Mouse (Mus musculus): ENCODE results near the gene Ccdc86. TPM values are rescaled to one million over a fixed set of nuclear protein-coding genes. Genes with fewer than 3 reads are reported as not detected.
A peak's percentile ranks its signal among the peaks of the same experiment; 100 is the strongest.

The Ccdc86 gene
- total RNA-seq (2014; rRNA removed) (6.2 and 6.8 TPM in 2 replicates), polyA plus RNA-seq (2015; fragmentation: Nextera tagmentation; extraction: Ambion mirVana) (12.7 and 16.6 TPM in 2 replicates)

- peak within 1 kb of the TSS; percentile 51 for H3K4me3 ChIP-seq (ENCODE audit: low read depth, low read length)
- no peaks in the 10 kb centered on the region for H3K9me3 ChIP-seq (ENCODE audit: low read length)
- peaks cover 12% of the 10 kb centered on the region for H3K36me3 ChIP-seq (ENCODE audit: insufficient read depth)
- under 1% methylated on average over 30 of the region's 30 CpGs for WGBS
- no peaks in the 10 kb centered on the region for H3K27me3 ChIP-seq (ENCODE audit: insufficient read depth, low read length)
- peaks cover 16% of the 10 kb centered on the region for H3K4me1 ChIP-seq (ENCODE audit: insufficient read depth)
- no peak for TF ChIP-seq CTCF (IDR thresholded peaks at IDR 0.05; ENCODE audit: low read depth)
- peak within 1 kb of the TSS; percentile 99 for H3K4me2 ChIP-seq (ENCODE audit: low read depth)
- ATAC-seq (peak; percentile 99), DNase-seq (peak; percentile 99)
- H3K27ac ChIP-seq (ENCODE audit: low read depth, low read length), result no peak within 1 kb of the TSS
- peak within 1 kb of the TSS; percentile 72 for H3K9ac ChIP-seq
Measured at GRCm38 (mm10) chr19:10949112-10949511, at the start of gene Ccdc86. Gene Ccdc86, minus strand, starts transcription at chr19:10949266.

- ATAC-seq (no peak), DNase-seq (no peak)
- Histone ChIP-seq H3K36me3 (ENCODE audit: insufficient read depth) (no peaks in the 10 kb centered on the region), H3K27me3 (ENCODE audit: insufficient read depth, low read length) (no peaks in the 10 kb centered on the region), H3K9me3 (ENCODE audit: low read length) (no peaks in the 10 kb centered on the region), H3K9ac (no peak within 1 kb of the TSS), H3K27ac (ENCODE audit: low read depth, low read length) (no peak within 1 kb of the TSS), H3K4me3 (ENCODE audit: low read depth, low read length) (no peak within 1 kb of the TSS), H3K4me1 (ENCODE audit: insufficient read depth) (no peaks in the 10 kb centered on the region), H3K4me2 (ENCODE audit: low read depth) (no peak within 1 kb of the TSS)
- no peak for TF ChIP-seq CTCF (IDR thresholded peaks at IDR 0.05; ENCODE audit: low read depth)
- 83% methylated on average over 7 of the region's 7 CpGs for WGBS
Measured at GRCm38 (mm10) chr19:10993150-10993549, 44.1 kb upstream of the Ccdc86 start, which contains the start of gene Ms4a15. Gene Ms4a15, minus strand, starts transcription at chr19:10993250.

- Histone ChIP-seq H3K9ac (no peak overlapping the region), H3K27ac (ENCODE audit: low read depth, low read length) (no peak overlapping the region), H3K4me1 (ENCODE audit: insufficient read depth) (no peaks in the 10 kb centered on the region), H3K27me3 (ENCODE audit: insufficient read depth, low read length) (no peaks in the 10 kb centered on the region), H3K36me3 (ENCODE audit: insufficient read depth) (no peaks in the 10 kb centered on the region), H3K4me2 (ENCODE audit: low read depth) (no peak overlapping the region), H3K4me3 (ENCODE audit: low read depth, low read length) (no peak overlapping the region), H3K9me3 (ENCODE audit: low read length) (no peaks in the 10 kb centered on the region)
- no peak for ATAC-seq
- no peak for DNase-seq
- TF ChIP-seq CTCF (IDR thresholded peaks at IDR 0.05; ENCODE audit: low read depth), result no peak
Measured at GRCm38 (mm10) chr19:10991911-10992310, 42.8 kb upstream of the Ccdc86 start.

- Histone ChIP-seq H3K9ac (no peak overlapping the region), H3K4me1 (ENCODE audit: insufficient read depth) (no peaks in the 10 kb centered on the region), H3K36me3 (ENCODE audit: insufficient read depth) (no peaks in the 10 kb centered on the region), H3K27me3 (ENCODE audit: insufficient read depth, low read length) (no peaks in the 10 kb centered on the region), H3K27ac (ENCODE audit: low read depth, low read length) (no peak overlapping the region), H3K9me3 (ENCODE audit: low read length) (no peaks in the 10 kb centered on the region), H3K4me2 (ENCODE audit: low read depth) (no peak overlapping the region), H3K4me3 (ENCODE audit: low read depth, low read length) (no peak overlapping the region)
- no peak for DNase-seq
- no peak for TF ChIP-seq CTCF (IDR thresholded peaks at IDR 0.05; ENCODE audit: low read depth)
- 52% methylated on average over 1 of the region's 1 CpGs for WGBS
- ATAC-seq, result no peak
Measured at GRCm38 (mm10) chr19:10990751-10991150, 41.7 kb upstream of the Ccdc86 start.

GRCm38 (mm10) chr19:10988563-10988962, 39.5 kb upstream of the Ccdc86 start:
- no peaks in the 10 kb centered on the region for H3K9me3 ChIP-seq (ENCODE audit: low read length)
- no peaks in the 10 kb centered on the region for H3K4me1 ChIP-seq (ENCODE audit: insufficient read depth)
- no peak overlapping the region for H3K9ac ChIP-seq
- 97% methylated on average over 1 of the region's 1 CpGs for whole genome bisulfite sequencing
- no peaks in the 10 kb centered on the region for H3K27me3 ChIP-seq (ENCODE audit: insufficient read depth, low read length)
- H3K36me3 ChIP-seq (ENCODE audit: insufficient read depth), result no peaks in the 10 kb centered on the region
- ATAC-seq (no peak), DNase-seq (no peak)
- H3K4me2 ChIP-seq (ENCODE audit: low read depth), result no peak overlapping the region
- TF ChIP-seq CTCF (IDR thresholded peaks at IDR 0.05; ENCODE audit: low read depth), result no peak
- H3K4me3 ChIP-seq (ENCODE audit: low read depth, low read length), result no peak overlapping the region
- no peak overlapping the region for H3K27ac ChIP-seq (ENCODE audit: low read depth, low read length)

- no peak for ATAC-seq
- DNase-seq, result no peak
- Histone ChIP-seq H3K27ac (ENCODE audit: low read depth, low read length) (no peak overlapping the region), H3K36me3 (ENCODE audit: insufficient read depth) (no peaks in the 10 kb centered on the region), H3K9ac (no peak overlapping the region), H3K4me2 (ENCODE audit: low read depth) (no peak overlapping the region), H3K9me3 (ENCODE audit: low read length) (no peaks in the 10 kb centered on the region), H3K27me3 (ENCODE audit: insufficient read depth, low read length) (no peaks in the 10 kb centered on the region), H3K4me3 (ENCODE audit: low read depth, low read length) (no peak overlapping the region), H3K4me1 (ENCODE audit: insufficient read depth) (no peaks in the 10 kb centered on the region)
- WGBS, result 92% methylated on average over 4 of the region's 4 CpGs
- no peak for TF ChIP-seq CTCF (IDR thresholded peaks at IDR 0.05; ENCODE audit: low read depth)
Measured at GRCm38 (mm10) chr19:10985889-10986288, 36.8 kb upstream of the Ccdc86 start.

GRCm38 (mm10) chr19:10984551-10984950, 35.5 kb upstream of the Ccdc86 start:
- H3K36me3 ChIP-seq (ENCODE audit: insufficient read depth), result no peaks in the 10 kb centered on the region
- no peaks in the 10 kb centered on the region for H3K4me1 ChIP-seq (ENCODE audit: insufficient read depth)
- 81% methylated on average over 13 of the region's 13 CpGs for WGBS
- DNase-seq, result no peak
- no peak overlapping the region for H3K9ac ChIP-seq
- no peaks in the 10 kb centered on the region for H3K9me3 ChIP-seq (ENCODE audit: low read length)
- no peak for TF ChIP-seq CTCF (IDR thresholded peaks at IDR 0.05; ENCODE audit: low read depth)
- H3K27me3 ChIP-seq (ENCODE audit: insufficient read depth, low read length), result no peaks in the 10 kb centered on the region
- ATAC-seq, result no peak
- H3K4me3 ChIP-seq (ENCODE audit: low read depth, low read length), result no peak overlapping the region
- H3K4me2 ChIP-seq (ENCODE audit: low read depth), result no peak overlapping the region
- H3K27ac ChIP-seq (ENCODE audit: low read depth, low read length), result no peak overlapping the region

Data from forebrain, postnatal 0 days (tissue).